Mouse (Mus musculus) naive thymus-derived CD4-positive, alpha-beta T cell, adult 2 months (primary cell): ENCODE results near the gene Clcnkb.
A peak's percentile ranks its signal among the peaks of the same experiment; 100 is the strongest.

Experiments used
- DNase-seq: peaks from one replicate; pipeline ENCODE4 v3.0.0-alpha.2; 2011; ENCODE audit warnings: low read depth

Clcnkb gene

DNA sequence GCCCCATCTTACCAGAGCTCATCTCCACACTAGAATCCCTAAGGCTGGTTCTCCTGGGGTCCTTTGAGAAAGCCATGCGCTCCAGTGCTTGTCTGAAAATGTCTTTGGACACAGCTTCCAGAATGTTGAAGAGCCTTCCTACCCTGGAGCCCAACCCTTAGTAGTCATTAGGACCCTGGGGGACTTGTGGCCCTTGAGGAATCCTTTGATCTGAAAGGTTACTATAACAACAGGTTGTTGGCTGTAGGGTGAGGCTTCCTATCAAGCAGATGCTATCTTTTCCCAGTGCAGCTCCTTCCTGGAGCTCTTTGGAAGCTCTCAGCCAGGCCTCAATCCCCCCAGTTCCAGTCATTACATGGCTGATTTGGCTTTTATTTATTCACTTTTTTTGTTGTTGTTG is 20.2 kb upstream of the Clcnkb start, which contains the start of gene Srarp:
Gene Srarp (minus strand): TSS at position 132 of the 400 bp plus-strand sequence.
- DNase-seq = no peak

DNA sequence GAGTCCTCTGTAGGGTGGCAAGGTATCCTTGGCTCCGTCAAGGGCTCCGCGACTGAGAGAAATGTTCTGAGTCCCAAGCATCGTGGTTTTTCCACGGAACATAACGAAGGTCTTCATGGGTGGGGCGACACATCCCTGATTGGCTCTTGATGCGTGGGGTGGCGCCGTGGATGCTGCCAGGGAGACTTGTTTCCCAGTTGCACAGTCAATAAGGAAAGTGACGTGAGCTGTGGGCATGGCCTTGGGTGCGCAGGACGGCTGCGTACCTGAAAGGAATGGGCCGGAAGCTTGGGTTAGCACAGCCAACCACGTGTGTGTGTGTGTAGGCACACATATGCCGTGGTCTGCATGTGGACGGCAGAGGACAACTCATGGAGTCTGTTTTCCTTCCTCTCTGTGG is 17.4 kb upstream of the Clcnkb start:
- DNase-seq = no peak

- DNase-seq = no peak
These were observed 16.9 kb upstream of the Clcnkb start for GRCm38 (mm10) chr4:141432666-141433065.

DNA sequence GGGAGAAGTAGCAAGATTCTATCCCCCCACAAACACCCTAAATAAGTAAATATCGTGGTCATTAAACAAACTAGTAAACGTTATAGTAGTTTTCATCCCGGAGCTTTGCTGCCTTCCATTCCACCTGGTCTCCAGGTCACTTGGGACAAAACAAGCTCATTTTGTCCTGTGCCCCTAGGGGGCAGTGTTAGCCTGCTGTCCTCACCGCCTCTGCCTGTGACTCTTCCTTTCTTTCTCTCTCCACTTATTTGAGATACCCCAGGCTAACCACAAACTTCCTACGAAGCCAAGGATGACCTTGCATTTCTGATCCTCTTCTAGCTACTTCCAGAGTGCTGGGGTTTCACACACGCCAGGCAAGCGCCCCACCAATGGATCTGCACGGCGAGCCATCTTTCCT is 15.2 kb upstream of the Clcnkb start:
- peak; percentile 84 for DNase-seq

DNA sequence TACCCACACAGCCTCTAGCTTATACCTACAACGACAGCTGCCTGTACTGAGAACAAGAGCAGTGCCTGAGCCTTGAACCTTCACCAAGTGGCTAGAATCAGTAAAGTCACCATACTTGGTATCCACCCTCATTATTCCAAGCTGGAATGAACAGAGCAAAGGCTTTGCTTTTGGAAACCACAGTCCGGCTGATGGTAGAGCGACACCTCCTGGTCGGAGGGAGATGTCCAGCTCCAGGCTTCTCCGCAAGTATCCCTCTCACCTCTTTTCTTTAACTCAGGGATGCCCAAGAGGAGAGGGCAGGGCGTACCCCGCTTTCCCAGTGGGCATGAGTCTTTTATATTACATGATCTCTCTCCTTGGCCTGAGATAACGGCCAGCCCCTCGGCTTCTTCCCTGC is 14.0 kb upstream of the Clcnkb start:
- no peak for DNase-seq

DNA sequence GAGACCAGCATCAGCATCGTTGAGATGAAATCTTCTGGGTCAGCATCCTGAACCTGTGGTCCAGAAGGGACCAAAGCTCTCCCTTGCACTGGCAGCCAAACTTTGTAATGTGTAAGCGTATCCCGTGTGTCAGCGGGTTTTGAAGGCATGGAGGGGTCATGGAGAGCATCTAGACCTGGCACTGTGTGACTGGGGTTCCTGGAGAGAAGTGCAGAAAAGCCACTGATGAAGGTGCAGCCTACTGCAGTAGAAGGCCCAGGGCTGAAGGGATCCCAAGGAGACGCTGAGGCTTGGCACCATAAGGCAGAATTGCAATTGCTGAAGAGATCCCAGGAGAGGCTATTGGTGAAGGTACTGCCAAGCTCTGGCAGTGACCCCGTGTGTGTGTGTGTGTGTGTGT is 13.6 kb upstream of the Clcnkb start:
- no peak for DNase-seq

GRCm38 (mm10) chr4:141427921-141428320 is 12.1 kb upstream of the Clcnkb start:
- DNase-seq = no peak

- DNase-seq = no peak
These were observed 11.3 kb upstream of the Clcnkb start for GRCm38 (mm10) chr4:141426796-141427745.

- peak; percentile 75 for DNase-seq
These were observed 10.0 kb upstream of the Clcnkb start for GRCm38 (mm10) chr4:141425484-141426479.

- no peak for DNase-seq
These were observed 8.0 kb upstream of the Clcnkb start for GRCm38 (mm10) chr4:141423691-141424431.

DNA sequence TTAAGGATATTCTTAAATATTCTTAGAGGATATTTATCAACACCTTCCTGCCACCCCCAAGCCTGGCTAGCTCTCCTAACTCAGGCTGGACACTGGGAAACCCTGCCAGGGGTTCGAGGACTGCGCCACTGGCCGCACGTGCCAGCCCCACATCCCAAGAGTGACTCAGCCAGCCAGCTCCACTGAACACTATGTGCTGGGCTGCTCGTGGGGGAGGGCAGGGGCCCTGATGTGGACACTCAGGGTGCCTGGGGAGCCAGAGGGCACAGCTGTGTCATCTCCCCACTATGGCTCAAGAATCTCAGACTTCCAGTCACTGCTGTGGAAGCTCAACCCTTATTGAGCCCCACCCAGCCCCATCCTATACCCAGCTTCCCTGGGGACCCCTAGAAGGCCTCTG is 7.5 kb upstream of the Clcnkb start:
- no peak for DNase-seq

GRCm38 (mm10) chr4:141422841-141423240 is 7.0 kb upstream of the Clcnkb start:
- no peak for DNase-seq

DNA sequence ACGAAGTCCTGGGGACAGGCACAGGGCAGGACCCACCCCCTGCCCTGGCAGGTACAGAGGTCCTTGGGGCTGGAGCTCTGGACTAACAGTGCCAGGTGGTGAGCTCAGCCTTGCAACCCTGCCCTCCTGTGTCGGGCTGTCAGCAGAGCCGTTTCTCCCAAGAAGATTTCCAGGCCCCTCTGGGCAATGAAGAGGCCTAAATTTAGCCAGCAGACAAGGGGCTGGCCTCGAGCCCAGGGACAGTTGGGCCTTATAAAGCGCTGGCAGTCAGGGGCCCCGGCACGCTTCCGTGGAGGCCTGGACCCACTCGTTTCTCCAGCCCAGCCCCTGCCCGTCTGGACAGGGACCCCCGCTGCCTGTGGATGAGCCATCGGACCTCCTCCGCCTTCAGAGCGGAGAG is 5.6 kb upstream of the Clcnkb start:
- DNase-seq = no peak

DNA sequence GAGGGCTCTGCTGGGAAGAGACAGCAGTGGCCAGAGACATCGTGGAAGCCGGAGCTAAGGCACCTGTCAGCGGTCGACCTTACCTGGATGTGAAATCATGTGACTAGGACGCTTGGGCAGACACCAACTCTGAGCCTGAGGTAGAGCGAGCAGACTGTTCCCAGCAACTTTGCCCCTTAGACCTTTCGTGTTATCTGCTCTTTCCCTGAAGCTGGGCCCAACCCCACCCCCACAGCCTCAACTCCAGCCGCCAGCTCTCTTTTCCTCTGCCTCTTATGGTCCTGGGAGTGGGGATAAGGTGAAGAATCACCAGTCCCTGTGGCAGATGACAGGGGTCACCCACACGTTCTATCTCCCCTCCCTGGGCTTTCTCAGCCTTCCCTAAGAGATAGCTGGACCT is 5.1 kb upstream of the Clcnkb start:
- no peak for DNase-seq

- no peak for DNase-seq
These were observed 4.5 kb upstream of the Clcnkb start, which contains the start of gene Hspb7 for GRCm38 (mm10) chr4:141420192-141420829. TSS of gene Hspb7 (plus strand) at chr4:141420779.

DNA sequence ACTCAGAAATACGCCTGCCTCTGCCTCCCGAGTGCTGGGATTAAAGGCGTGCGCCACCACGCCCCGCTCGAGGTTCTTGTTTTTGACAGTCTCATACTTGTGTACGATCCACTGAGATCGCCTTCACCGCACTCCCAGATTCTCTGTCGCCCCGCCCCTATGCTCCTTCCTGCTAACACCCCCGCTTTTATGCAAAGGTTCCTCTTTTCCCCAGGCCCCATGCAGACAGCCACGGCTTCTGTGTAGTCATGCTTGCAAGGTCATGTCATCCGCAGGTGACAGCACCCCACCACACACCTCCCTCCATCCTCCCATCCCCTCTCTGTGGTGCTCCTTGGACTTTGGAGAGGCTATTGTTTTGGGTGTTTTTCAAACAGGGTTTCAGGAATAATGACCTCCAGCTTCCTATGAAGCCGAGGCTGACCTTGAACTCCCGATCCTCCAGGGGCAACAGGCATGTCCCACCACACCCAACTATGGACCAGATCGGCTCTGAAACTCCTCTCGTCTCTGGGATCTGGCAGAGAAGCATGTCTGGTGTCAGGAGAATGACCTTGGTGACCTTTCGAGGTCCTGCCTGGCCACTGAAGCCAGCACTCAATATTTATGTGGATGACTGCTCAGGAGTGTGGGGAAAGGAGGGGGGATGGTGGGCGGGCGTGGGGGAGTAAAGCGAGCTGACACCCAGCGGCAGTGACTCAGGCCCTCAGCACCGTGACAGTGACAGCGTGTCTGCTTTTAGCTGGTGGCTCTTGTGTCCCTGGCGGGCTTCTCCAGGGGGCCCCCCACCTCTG is 3.8 kb upstream of the Clcnkb start:
- peak; percentile 33 for DNase-seq

DNA sequence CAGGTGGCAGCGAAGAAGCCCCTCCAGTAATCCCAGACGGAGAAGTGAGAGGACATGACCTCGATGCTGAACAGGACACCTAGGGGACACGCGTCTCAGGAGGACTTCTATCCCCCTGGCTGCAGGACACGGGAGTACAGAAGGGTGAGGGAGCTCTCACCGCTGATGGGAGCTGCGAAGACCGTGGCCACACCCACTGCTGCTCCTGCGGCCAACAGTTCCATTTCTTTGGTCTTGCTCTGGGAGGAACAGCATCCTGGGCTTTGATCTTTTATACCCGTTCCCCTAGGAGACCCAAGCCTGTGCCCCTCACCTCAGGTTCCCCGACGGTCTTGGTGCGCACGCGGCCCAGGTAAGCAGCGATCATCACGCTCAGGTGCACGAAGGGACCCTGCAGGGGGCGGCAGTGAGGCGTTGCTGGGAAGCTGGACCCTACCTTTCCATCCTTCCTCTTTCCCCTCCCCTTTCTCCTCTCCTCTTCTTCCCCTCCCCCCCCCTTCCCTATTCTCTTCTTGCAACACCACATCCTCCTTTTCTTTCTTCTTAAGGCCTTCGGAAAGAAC is 4.3 kb downstream of the Clcnkb start:
- DNase-seq = no peak

DNA sequence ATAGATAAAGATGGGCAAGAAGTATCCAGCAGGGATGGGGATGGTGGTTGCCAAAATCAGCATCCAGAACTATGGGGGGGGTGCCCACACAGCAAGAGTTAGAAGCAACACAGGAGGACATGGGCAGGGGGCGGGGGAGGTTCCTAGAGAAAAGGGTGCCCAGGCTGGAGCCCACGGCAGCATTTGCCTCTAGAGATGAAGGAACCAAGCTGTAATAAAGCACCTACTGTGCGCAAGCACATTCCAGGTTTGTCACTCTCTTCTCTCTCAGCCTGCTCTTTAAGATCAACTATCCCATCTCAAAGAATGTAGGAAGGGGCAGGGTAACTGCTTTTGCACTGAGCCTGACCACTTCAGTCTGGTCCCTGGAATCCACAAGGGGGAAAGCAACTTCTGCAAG is 7.2 kb downstream of the Clcnkb start:
- no peak for DNase-seq

GRCm38 (mm10) chr4:141406516-141407299 is 9.1 kb downstream of the Clcnkb start:
- DNase-seq = peak; percentile 59
